Mouse (Mus musculus) liver, embryonic 12.5 days (tissue): ENCODE measurements around the gene Asb6. TPM values are rescaled to one million over a fixed set of nuclear protein-coding genes. Genes with fewer than 3 reads are reported as not detected.

Source experiments
- ATAC-seq: fragments of 200-750 bp; cut with Nextera tagmentation; 2 replicates; pipeline ENCODE4 v1.8.0; 2017; ENCODE audit warnings: moderate number of reproducible peaks, mild to moderate bottlenecking, moderate library complexity
- H3K27ac ChIP-seq: fragments of 300-500 bp; sonication (generic); 2 replicates; pipeline ENCODE4 v1.5.1; 2016; ENCODE audit warnings: mild to moderate bottlenecking
- H3K27me3 ChIP-seq: fragments of 300-500 bp; sonication (generic); replicated peaks from 2 replicates; pipeline ENCODE4 v1.6.1; 2016; ENCODE audit warnings: mild to moderate bottlenecking, moderate library complexity
- H3K36me3 ChIP-seq: fragments of 300-500 bp; sonication (generic); 2 replicates; pipeline ENCODE4 v1.6.1; 2016; ENCODE audit warnings: mild to moderate bottlenecking, moderate library complexity
- H3K4me1 ChIP-seq: fragments of 300-500 bp; sonication (generic); 2 replicates; pipeline ENCODE4 v1.6.1; 2016
- H3K4me2 ChIP-seq: fragments of 300-500 bp; sonication (generic); 2 replicates; pipeline ENCODE4 v1.6.1; 2016; ENCODE audit warnings: mild to moderate bottlenecking, moderate library complexity
- H3K4me3 ChIP-seq: fragments of 300-500 bp; sonication (generic); 2 replicates; pipeline ENCODE4 v1.5.1; 2016; ENCODE audit warnings: mild to moderate bottlenecking, moderate library complexity
- H3K9ac ChIP-seq: fragments of 300-500 bp; sonication (generic); 2 replicates; pipeline ENCODE4 v1.6.1; 2016; ENCODE audit warnings: mild to moderate bottlenecking, moderate library complexity
- H3K9me3 ChIP-seq: fragments of 300-500 bp; sonication (generic); replicated peaks from 2 replicates; pipeline ENCODE4 v1.6.1; 2016; ENCODE audit warnings: mild to moderate bottlenecking, moderate library complexity
- WGBS: fragments of 180-500 bp; shearing (Covaris S2); methylation state at CpG from one replicate; pipeline ENCODE4 v1.1.7; 2016; ENCODE audit not compliant: insufficient replicate concordance; 5-methylcytosine and 5-hydroxymethylcytosine counted together
- polyA plus RNA-seq: library from polyadenylated mRNA; unstranded; fragments of >200 nt; fragmentation: Nextera tagmentation; extraction: Ambion mirVana; gene quantifications from 2 replicates; pipeline ENCODE4 v1.2.1, GENCODE M21; 2016

Asb6 gene
- polyA plus RNA-seq, 1 experiment from 2014 or later, result 41.7 TPM

- WGBS, result 17% methylated on average over 5 of the region's 5 CpGs
Measured at GRCm38 (mm10) chr2:30829315-30829714, 818 bp downstream of the Asb6 start.

GRCm38 (mm10) chr2:30827749-30828475 is 2.2 kb downstream of the Asb6 start:
- ATAC-seq, result peak; percentile 80
- WGBS, result 2% methylated on average over 63 of the region's 63 CpGs

More at GRCm38 (mm10) chr2:30829315-30829714, 818 bp downstream of the Asb6 start:
- Histone ChIP-seq H3K27ac (no peak overlapping the region), H3K36me3 (peaks cover 27% of the 10 kb centered on the region), H3K9me3 (no peaks in the 10 kb centered on the region), H3K27me3 (peaks cover 9% of the 10 kb centered on the region), H3K4me2 (no peak overlapping the region), H3K9ac (no peak overlapping the region), H3K4me3 (no peak overlapping the region), H3K4me1 (peaks cover 32% of the 10 kb centered on the region)
- ATAC-seq, result no peak

GRCm38 (mm10) chr2:30826825-30827748 is 3.0 kb downstream of the Asb6 start:
- no peaks in the 10 kb centered on the region for H3K9me3 ChIP-seq
- peak; percentile 82 for ATAC-seq
- peak overlapping the region; percentile 95 for H3K9ac ChIP-seq
- peak overlapping the region; percentile 96 for H3K4me3 ChIP-seq
- peaks cover 49% of the 10 kb centered on the region for H3K36me3 ChIP-seq
- H3K4me2 ChIP-seq, result peak overlapping the region; percentile 86
- 0 out of 2 replicates have a peak, but pooled peaks cover 4% of the 10 kb centered on the region for H3K27me3 ChIP-seq
- peaks cover 41% of the 10 kb centered on the region for H3K4me1 ChIP-seq
- 26% methylated on average over 26 of the region's 26 CpGs for WGBS
- peak overlapping the region; percentile 98 for H3K27ac ChIP-seq

More at GRCm38 (mm10) chr2:30827749-30828475, 2.2 kb downstream of the Asb6 start:
- peak overlapping the region; percentile 96 for H3K4me3 ChIP-seq
- peak overlapping the region; percentile 98 for H3K27ac ChIP-seq
- H3K4me1 ChIP-seq, result peaks cover 41% of the 10 kb centered on the region
- no peaks in the 10 kb centered on the region for H3K9me3 ChIP-seq
- peaks cover 41% of the 10 kb centered on the region for H3K36me3 ChIP-seq
- H3K9ac ChIP-seq, result peak overlapping the region; percentile 95
- H3K27me3 ChIP-seq, result peaks cover 4% of the 10 kb centered on the region; the same call in 1 of the 2 replicates
- H3K4me2 ChIP-seq, result peak overlapping the region; percentile 86

GRCm38 (mm10) chr2:30823385-30824153 is 6.6 kb downstream of the Asb6 start:
- ATAC-seq, result no peak
- H3K4me3 ChIP-seq, result no peak overlapping the region
- no peak overlapping the region; the same call in 1 of the 2 replicates for H3K27ac ChIP-seq
- no peaks in the 10 kb centered on the region for H3K9me3 ChIP-seq
- no peak overlapping the region for H3K4me2 ChIP-seq
- 90% methylated on average over 13 of the region's 13 CpGs for WGBS
- H3K36me3 ChIP-seq, result peaks cover 84% of the 10 kb centered on the region
- no peak overlapping the region for H3K9ac ChIP-seq
- H3K4me1 ChIP-seq, result peaks cover 34% of the 10 kb centered on the region
- H3K27me3 ChIP-seq, result no peaks in the 10 kb centered on the region

GRCm38 (mm10) chr2:30822460-30822859 is 7.7 kb downstream of the Asb6 start:
- Histone ChIP-seq H3K36me3 (peaks cover 91% of the 10 kb centered on the region), H3K9ac (no peak overlapping the region), H3K4me2 (no peak overlapping the region), H3K9me3 (no peaks in the 10 kb centered on the region), H3K27ac (0 out of 2 replicates have a peak overlapping the region, but pooled peaks have one; percentile 33), H3K4me3 (no peak overlapping the region), H3K27me3 (no peaks in the 10 kb centered on the region), H3K4me1 (peaks cover 30% of the 10 kb centered on the region)
- WGBS, result 89% methylated on average over 8 of the region's 8 CpGs
- ATAC-seq, result no peak

- peaks cover 89% of the 10 kb centered on the region for H3K36me3 ChIP-seq
- H3K9ac ChIP-seq, result no peak overlapping the region
- no peak overlapping the region for H3K4me2 ChIP-seq
- H3K9me3 ChIP-seq, result no peaks in the 10 kb centered on the region
- H3K4me1 ChIP-seq, result peaks cover 17% of the 10 kb centered on the region
- 93% methylated on average over 3 of the region's 3 CpGs for WGBS
- no peak overlapping the region for H3K27ac ChIP-seq
- H3K27me3 ChIP-seq, result no peaks in the 10 kb centered on the region
- ATAC-seq, result no peak
- no peak overlapping the region for H3K4me3 ChIP-seq
Measured at GRCm38 (mm10) chr2:30821073-30821472, 9.1 kb downstream of the Asb6 start.

GRCm38 (mm10) chr2:30819873-30820272 is 10.3 kb downstream of the Asb6 start:
- H3K27me3 ChIP-seq, result no peaks in the 10 kb centered on the region
- H3K4me3 ChIP-seq, result no peak overlapping the region
- no peak for ATAC-seq
- 81% methylated on average over 5 of the region's 5 CpGs for WGBS
- 0 out of 2 replicates have a peak, but pooled peaks cover 9% of the 10 kb centered on the region for H3K4me1 ChIP-seq
- no peaks in the 10 kb centered on the region for H3K9me3 ChIP-seq
- H3K9ac ChIP-seq, result no peak overlapping the region
- no peak overlapping the region for H3K27ac ChIP-seq
- H3K36me3 ChIP-seq, result peaks cover 89% of the 10 kb centered on the region
- H3K4me2 ChIP-seq, result no peak overlapping the region

GRCm38 (mm10) chr2:30816383-30816782 is 13.8 kb downstream of the Asb6 start:
- Histone ChIP-seq H3K9ac (no peak overlapping the region), H3K4me1 (0 out of 2 replicates have a peak, but pooled peaks cover under 1% of the 10 kb centered on the region), H3K27ac (no peak overlapping the region), H3K27me3 (no peaks in the 10 kb centered on the region), H3K36me3 (peaks cover 89% of the 10 kb centered on the region), H3K9me3 (no peaks in the 10 kb centered on the region), H3K4me2 (no peak overlapping the region), H3K4me3 (no peak overlapping the region)
- ATAC-seq, result no peak
- 70% methylated on average over 1 of the region's 1 CpGs for WGBS

- Histone ChIP-seq H3K9me3 (no peaks in the 10 kb centered on the region), H3K36me3 (peaks cover 53% of the 10 kb centered on the region), H3K27ac (no peak overlapping the region), H3K4me2 (no peak overlapping the region), H3K4me1 (peaks cover 40% of the 10 kb centered on the region), H3K27me3 (peaks cover 8% of the 10 kb centered on the region), H3K4me3 (no peak overlapping the region), H3K9ac (no peak overlapping the region)
- no peak for ATAC-seq
- 81% methylated on average over 7 of the region's 7 CpGs for WGBS
Measured at GRCm38 (mm10) chr2:30810573-30810972, 19.6 kb downstream of the Asb6 start.

GRCm38 (mm10) chr2:30809503-30809902 is 20.6 kb downstream of the Asb6 start:
- H3K4me2 ChIP-seq, result no peak overlapping the region
- peaks cover 40% of the 10 kb centered on the region for H3K4me1 ChIP-seq
- H3K27ac ChIP-seq, result no peak overlapping the region
- H3K4me3 ChIP-seq, result no peak overlapping the region
- no peak overlapping the region for H3K9ac ChIP-seq
- peaks cover 42% of the 10 kb centered on the region for H3K36me3 ChIP-seq
- H3K27me3 ChIP-seq, result peaks cover 18% of the 10 kb centered on the region
- ATAC-seq, result no peak
- 80% methylated on average over 5 of the region's 5 CpGs for WGBS
- no peaks in the 10 kb centered on the region for H3K9me3 ChIP-seq

- Histone ChIP-seq H3K36me3 (peaks cover 30% of the 10 kb centered on the region), H3K27ac (peak overlapping the region; percentile 81), H3K9me3 (no peaks in the 10 kb centered on the region), H3K27me3 (peaks cover 29% of the 10 kb centered on the region), H3K9ac (peak overlapping the region; percentile 85), H3K4me1 (peaks cover 40% of the 10 kb centered on the region), H3K4me2 (peak overlapping the region; percentile 95), H3K4me3 (peak overlapping the region; percentile 79)
- no peak for ATAC-seq
- WGBS, result 1% methylated on average over 10 of the region's 10 CpGs
Measured at GRCm38 (mm10) chr2:30808296-30808655, 21.9 kb downstream of the Asb6 start.
